Mouse (Mus musculus) spleen, adult 2 months (tissue): Measurements from ENCODE around the gene Krt8.

Experiments
- CTCF ChIP-seq: fragments of 200-500 bp; IDR thresholded peaks from 2 replicates; pipeline ENCODE4 v1.5.1; 2011; ENCODE audit warnings: mild to moderate bottlenecking, inconsistent platforms; ENCODE audit not compliant: insufficient read depth, insufficient read length, insufficient replicate concordance; ENCODE audit errors: extremely low read depth
- POLR2A ChIP-seq: fragments of 200-500 bp; IDR thresholded peaks from 2 replicates; pipeline ENCODE4 v1.6.1; 2011; ENCODE audit warnings: low read depth, low read length, inconsistent platforms

DNA sequence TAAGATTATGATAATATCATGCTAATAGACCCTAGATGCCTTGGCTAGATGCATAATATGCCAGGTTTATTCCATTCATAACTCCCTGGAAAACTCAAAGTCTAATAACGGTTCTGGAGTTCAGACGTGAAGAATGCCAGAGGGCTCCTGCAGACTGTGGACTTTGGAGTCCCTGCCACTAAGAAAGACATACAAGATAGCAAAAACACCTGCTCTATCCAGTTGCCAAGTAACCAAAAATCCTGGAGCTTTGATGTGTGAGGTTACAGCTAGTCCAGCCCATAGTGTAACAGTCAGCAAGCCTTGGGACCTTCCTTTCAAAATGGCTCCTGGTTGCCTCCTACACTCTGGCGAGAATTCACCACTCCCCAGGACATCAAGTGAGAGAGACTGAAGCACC lies 40.5 kb upstream of the Krt8 start:
- TF ChIP-seq CTCF (no peak), POLR2A (no peak)
